Mouse (Mus musculus): ENCODE measurements around the gene Arhgap22.

Gene Arhgap22

DNA sequence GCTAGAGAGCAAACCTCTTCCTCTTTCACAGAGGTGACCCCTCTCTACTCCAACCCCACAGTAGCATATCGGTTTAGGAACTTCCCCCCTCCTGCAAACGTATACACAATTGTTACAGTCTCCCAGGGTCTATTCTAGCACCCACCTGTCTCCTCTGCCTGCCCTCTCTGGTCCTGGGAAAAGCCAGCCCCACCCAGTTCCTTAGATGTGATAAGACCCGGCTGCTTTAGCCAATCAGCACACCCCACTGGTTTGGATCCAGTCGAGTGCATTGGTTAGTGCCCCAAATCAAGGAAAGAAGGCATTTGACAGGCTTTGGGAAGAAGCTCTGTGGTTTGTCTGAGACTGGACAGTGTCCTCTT lies 922 bp downstream of the Arhgap22 start:
- DNase-seq (ENCODE audit: low spot score): no peak

DNA sequence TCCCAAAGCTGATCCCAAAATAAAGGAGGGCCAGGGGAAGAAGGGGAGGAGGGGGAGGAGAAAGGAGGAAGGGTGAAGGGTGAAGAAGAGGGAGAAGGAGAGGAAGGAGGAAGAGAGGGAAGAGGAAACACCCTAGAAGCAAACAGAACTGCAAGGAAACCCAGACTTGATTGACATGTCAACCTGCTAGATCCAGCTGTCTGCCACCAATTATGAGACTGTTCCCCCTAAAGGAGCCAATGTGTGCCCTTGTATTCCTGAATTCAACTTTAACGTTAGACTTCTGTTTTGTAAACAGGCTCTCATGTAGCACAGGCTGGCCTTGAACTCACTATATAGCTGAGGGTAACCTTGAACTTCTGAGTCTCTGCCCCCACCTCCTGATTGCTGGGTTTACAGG lies 1.3 kb downstream of the Arhgap22 start:
- no peak for DNase-seq (ENCODE audit: low spot score)

DNA sequence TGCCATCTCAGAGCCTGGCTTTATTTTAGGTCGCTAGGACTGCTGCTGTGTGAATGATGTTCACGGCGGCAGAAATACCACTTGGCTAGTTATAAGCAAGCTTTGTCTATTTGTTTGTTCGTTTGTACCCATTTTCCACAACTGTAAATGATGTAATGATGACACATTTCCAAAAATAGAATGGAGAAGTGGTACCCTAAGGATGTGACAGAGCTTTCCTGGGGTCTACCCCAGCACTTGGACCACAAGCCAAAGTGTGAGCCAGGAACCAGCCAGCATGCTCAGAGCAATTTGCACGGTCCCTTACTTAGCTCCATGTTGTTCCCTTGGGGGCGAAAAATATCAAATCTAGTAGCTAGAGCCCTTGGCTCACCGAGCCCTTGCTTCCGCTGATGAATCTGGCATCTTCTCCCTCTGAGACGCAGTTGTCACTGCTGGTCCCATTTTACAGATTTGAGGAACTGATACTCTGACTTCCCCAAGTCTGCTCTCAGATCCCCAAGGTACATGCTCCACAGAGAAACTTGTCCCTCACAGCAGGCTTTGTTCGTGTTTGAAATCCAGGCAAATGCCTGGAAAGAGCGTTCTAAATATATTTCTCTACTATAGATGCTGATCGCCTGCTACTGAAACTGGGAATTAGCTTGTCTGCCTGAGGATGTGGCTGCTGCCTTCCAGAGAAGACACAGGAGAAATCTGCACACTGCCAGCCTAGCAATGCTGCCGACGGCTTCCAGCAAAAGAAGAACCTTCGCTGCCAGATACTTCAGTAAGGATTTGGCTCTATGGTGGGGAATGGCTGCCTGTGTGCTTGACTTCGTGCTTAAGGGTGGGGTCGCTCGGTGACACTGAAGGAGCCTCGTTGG lies 2.8 kb downstream of the Arhgap22 start:
- DNase-seq (ENCODE audit: low spot score): no peak

DNA sequence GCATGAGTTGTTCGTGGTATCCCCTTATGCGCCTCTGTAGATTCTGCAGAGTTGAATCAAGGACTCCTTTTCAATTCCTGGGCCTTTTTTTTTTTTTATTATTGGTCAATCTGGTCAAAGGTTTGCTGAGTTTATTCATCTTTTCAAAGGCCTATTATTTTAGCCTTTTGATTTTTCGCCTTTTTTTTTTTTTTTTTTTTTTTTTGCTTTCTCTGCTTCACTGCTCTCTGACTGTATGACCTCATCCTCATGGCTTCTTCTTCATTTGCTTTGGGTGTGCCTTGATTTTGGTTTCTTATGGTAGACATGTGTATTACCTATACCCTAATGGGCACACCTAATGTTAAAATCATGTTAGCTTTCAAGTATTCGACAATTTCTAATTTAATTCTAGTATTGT lies 11.4 kb downstream of the Arhgap22 start:
- no peak for DNase-seq (ENCODE audit: low spot score)

DNA sequence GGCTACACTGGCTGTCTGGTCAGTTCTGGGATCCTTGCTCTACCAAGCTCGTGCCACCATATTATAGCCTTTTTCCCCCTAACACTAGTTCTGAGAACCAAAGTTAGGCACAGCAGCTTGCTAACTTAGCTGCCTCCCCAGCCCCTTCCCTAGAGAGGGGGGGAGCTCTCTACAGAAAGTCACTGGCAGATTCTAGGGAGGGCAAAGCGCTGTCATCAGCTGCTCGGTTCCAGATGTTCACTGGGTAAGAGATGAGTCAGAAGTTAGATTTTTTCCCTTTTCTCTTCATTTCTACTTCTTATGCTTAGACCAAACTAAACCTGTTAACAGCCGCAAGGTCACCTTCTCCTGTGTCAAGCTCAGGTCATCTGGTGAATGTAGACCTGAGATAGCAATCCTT lies 16.8 kb downstream of the Arhgap22 start:
- no peak for DNase-seq (ENCODE audit: low spot score)

DNA sequence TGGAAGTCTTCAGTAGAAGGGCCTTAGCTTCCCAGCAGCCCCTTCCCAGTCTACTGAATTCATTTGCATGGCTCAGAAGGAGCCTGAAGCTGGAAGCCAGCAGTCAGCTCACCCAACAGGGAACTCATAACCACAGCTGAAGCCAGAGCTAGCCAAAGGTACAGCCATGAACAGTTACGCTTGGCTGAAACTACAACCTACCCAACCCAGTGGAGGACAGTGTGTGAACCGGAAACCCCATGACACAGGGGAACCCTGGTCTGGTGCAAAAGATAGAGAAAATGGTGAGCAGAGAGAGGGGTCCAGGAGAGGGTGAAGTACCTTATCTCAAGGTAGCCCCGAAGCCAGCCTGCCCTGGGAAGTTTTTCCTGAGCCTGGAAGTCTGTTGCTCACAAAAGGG lies 17.5 kb downstream of the Arhgap22 start:
- no peak for DNase-seq (ENCODE audit: low spot score)

DNA sequence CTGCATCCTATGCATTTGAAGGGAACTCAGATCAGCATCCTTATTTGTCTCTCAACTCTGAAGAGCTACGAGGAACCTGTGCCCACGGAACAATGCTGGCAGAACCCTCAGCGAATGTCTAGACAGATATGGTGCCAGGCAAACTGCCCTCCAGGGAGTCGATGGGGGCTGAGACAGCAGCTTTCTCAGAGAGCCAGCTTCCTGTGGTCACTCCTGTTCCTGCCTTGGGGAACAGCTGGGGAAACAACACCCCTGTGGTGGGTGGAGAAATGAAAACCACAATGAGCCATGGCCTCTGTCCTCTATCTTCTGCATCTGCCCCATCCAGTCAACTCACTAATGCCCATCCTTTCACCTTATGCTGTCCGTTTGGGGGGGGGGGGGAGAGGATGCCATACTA lies 18.2 kb downstream of the Arhgap22 start:
- no peak for DNase-seq (ENCODE audit: low spot score)

DNA sequence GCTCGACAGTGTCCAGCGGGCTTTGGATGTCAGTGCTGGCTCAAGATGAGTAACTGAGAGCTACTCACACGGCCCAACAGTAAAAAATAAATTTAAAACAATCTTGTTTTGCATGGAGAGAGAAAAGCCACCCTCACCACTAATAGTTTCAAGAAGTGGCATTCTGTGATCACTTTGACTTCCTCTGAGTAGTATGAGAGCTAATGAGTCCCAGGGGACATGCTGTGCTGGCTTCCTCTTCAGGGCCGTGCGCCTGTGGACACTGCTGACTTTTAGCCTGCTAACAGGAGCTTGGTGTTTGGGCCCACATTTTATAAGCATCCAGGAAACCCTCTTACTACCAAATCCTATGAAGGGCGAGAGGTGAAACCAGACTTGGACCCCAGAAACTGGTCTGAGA lies 21.8 kb downstream of the Arhgap22 start:
- no peak for DNase-seq (ENCODE audit: low spot score)

DNA sequence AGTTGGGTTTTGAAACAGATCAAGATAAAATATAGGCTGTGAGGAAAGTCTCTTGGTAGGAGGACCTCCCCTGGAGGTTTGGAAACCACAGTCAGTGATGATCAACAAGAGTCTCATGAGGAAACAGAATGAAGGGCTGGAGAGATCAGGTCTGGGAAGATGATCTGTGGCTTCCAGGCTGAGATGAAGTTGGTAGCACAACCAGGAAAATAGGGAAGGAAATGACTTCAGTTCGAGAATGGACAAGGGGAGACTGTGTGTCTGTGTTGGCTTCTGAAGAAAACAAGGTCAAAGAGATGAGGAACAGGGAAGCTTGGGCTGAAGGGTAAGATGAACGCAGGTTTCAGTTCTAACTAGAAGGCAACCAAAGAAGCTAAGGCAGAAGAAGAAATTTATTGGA lies 26.6 kb downstream of the Arhgap22 start:
- no peak for DNase-seq (ENCODE audit: low spot score)

DNA sequence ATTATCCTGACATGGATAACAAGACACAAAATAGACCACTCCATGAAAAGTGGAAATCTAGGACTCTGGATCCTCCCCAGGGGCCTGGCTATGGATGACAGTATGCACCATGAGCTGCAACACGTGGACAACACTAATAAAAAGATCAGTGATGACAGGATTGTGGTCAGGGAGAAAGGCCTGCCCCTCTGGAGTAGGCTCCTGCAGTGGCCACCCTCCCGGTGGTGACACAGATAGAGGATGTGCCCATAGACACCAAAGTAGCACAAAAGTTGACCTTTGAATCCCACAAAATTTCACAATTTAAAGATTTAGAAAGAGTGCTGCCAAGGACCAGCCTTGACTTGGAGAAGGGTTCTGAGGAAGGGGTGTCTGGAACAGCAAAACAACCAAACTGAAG lies 29.4 kb downstream of the Arhgap22 start:
- no peak for DNase-seq (ENCODE audit: low spot score)

DNA sequence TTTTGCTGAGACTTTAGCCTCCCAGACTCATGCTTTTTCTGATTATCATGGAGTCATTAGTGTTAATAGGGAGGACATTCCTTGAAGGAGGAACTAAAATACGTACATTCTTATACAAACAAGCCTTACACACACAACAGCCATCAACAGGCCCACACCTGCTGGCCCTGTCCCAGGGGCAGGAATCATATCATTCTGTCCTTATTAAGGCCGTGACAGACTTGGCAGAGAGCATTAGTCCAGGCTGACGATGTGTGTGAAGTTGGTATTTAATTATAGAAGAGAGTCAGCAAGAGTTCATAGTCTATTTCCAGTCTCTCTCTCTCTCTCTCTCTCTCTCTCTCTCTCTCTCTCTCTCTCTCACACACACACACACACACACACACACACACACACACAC lies 30.7 kb downstream of the Arhgap22 start:
- no peak for DNase-seq (ENCODE audit: low spot score)

DNA sequence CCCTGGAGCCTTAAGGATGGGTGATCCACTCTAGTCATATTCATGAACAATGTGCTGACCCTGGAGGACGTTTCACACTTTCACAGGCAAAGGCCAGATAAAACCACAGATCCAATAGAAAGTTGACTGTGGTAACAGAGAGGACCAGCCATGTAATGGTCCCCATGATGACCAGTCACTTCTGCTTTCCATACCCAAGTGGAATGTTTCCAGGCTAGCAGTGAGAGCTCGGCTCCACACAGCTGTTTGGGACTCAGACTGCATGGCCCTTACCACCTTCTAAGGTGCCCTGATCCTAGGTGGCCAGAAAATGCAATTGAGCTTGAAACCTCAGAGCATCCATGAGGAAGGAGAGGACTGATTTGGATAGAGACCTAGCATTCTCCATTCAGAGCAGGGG lies 31.1 kb downstream of the Arhgap22 start:
- DNase-seq (ENCODE audit: low spot score): no peak

DNA sequence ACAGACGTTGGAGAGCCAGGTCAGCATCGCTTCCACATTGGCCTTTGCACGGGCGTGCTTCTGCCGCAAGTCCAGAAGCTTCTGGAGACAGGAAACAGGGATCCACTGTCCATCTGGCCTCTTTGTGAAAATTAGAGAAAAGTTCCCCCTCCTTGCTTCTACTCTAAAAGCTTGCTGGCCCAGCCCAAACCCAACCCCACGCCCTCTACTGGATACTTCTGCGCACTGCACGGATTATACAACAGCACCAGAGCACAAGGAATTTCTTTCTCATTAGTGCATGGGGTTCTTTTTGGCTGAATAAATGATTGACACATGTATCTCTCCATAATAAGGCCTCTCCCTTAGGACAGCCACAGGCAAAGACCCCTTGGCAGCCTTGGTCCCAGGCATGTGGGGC lies 32.6 kb downstream of the Arhgap22 start:
- peak; percentile 84 for DNase-seq (ENCODE audit: low spot score)

DNA sequence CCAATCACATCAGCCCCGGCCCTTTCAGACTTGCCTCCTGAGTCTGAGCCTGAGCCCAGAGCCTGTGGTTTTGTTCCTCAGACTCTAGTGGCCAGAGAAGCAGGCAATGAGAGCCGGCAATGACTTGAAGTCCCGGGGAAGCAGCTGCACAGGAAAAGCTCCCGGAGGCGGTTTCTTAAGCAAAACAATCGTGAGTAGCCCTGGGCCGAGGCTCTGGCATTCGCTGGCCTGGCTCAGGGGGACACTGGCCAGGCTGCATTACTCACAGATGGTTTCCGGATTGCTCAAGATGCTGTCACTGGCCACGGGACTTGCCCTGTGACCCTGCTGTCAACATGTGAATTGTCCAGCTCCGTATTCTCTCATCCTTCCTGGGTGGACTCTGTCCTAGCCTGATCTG lies 33.8 kb downstream of the Arhgap22 start:
- DNase-seq (ENCODE audit: low spot score): peak; percentile 32

DNA sequence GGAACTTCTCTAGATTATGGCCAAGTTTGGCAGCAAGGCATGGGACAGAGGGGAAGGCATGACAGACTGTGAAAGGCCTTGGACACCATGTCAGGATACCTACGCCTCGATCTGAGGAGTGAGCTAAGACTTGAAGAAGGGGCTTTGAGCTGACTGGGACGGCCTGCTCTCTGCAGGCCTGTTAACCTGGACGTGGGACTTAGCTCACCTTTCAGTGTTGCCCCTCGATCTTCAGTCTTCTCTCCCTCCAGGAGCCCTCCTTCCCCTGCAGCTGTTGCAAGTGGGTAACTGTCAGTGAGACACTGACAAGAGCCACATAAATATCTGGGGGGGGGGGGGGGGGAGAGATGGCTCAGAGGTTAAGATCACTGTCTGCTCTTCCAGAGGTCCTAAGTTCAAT lies 34.9 kb downstream of the Arhgap22 start:
- DNase-seq (ENCODE audit: low spot score): no peak

DNA sequence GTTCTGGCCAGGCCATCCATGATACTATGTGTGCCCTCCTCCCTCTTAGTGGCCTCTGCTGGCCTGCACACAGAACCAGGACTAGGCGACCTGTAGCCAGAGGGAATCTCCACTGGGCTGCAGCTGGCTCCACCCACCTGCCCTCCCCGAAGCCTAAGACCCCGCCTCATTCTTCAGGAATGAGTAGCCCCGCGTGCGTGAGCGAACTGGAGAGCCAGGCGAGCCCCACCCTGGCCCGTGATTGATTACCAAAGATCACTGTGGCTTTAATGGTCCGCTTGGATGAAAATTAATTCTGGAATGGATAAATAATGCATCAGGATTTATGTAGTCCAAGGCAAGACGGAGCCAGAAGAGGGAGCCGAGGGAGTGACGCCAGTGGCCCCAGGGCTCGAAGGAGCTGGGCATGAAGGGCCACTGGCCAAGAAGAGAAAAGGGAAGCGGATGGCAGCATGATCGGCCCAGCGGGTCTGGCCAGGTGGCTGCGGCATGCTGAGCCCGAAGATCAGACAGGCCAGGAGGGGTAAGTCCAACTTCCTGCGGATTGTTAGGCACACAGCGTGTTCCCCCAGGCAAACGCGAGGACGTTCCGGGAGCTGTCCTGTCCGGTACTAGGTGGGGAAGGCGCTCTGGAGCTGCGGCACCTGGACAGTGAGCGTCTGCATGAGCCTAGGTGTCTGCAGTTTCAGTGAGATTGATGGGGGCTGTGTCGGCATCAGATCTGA lies 36.6 kb downstream of the Arhgap22 start:
- DNase-seq (ENCODE audit: low spot score): peak; percentile 76

DNA sequence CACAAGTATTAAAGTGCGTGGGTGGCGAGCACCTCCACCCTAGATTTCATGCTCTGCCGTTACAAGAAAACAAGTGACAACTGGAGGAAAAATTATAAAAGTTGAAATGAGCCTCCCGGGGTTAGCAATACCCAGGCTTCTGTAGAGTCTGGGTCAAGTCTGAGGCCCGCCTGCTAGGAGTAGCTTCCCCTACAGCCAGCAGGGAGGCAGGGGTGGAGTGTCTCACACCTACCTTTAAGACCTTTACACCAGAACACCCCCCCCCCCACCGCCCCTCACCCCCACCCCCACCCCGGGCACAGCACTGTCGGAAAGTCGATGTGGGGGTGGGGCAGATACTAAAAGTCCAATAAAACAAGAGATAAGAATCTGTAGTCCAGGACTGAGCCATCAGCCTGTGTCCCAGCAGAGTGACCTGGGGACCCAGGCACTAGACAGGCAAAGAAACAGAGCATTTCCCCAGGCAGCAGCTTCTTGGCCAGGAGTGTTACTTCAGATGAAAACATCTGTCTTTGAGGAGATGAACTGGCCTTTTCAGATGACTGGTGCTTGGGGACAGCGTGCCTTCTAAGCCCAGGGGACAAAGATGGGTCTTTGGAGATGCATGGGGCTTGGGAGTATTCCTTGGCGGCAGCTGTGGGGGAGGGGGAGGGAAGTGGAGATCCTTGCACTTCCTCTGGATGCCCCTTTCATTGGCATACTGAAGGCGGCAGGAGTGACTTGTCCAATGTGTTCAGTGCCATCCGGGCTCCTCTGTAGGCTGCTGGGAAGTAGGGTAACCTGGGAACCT lies 37.3 kb downstream of the Arhgap22 start:
- no peak for DNase-seq (ENCODE audit: low spot score)

DNA sequence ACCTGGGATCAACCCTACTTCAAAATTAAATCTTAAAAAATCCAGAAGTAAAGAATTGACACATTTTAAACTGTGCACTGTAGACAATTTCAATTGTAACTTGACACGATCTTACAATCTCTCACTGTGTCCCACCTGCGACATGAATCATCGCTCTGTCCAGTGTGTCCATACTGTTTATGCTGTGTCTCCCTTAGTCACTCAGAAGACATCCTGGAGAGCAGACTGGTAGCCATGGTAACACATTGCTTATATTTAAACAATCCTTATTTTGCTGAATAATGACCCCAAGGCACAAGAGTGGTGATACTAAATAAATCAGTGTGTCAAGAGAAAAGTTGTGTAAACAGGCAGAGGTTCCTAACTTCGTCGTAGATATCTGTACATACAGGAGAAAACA lies 44.4 kb downstream of the Arhgap22 start:
- no peak for DNase-seq (ENCODE audit: low spot score)

DNA sequence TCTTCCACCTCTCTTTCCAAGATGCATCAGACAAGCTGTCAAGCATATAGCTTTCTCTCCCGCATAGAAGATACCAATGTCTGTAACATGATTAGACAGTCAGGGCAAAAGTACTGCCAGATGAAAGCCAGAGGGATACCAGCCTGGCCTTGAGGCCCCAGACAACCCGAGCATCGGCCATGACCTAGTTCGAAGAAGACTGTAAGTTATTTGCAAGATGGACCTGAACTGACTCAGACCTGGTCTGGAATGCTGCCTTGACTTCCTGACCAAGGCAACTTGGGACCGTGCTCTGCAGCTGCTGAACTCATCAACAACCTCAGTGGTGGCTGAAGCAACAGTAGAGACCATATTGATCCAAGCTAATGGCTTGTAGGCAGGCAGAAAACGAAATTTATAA lies 46.3 kb downstream of the Arhgap22 start:
- DNase-seq (ENCODE audit: low spot score): no peak

DNA sequence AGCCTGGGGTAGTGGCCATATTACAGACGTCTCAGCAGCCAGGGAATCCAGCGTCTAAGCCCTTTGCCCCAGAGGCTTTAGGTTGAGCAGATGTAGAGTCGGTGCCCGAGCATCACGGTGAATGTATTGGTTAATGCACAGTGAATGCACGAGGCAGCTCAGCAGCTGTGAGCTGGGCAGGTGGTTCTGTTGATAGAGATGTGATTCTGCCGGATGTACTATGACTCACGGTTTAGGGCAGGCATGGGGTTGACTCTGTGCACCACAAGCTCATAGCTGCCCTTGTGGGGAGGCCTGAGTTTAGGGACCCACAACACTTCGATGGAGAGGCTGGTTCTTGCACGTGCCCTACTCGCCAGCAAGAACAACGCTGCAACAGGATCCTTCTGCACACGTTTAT lies 51.0 kb downstream of the Arhgap22 start:
- no peak for DNase-seq (ENCODE audit: low spot score)

DNA sequence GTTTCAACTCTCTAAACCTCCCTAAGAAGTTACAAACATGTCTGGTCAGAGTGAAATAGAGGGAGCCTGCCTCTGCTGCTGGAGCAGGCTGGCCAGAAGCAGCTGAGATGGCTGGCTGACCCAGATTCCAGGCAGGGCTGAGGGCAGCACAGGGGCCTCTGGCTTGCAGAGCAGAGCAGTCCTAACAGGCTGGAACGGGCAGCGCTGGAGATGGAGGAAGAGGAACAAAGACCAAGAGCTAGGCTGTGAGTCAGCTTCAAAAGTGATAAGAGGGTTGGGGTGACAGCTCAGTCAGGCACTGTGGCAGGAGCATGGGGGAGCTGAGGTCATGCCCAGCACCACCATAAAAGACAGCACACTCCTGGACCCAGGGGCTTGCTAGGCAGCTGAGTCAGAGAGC lies 62.4 kb downstream of the Arhgap22 start:
- peak; percentile 58 for DNase-seq (ENCODE audit: low spot score)

DNA sequence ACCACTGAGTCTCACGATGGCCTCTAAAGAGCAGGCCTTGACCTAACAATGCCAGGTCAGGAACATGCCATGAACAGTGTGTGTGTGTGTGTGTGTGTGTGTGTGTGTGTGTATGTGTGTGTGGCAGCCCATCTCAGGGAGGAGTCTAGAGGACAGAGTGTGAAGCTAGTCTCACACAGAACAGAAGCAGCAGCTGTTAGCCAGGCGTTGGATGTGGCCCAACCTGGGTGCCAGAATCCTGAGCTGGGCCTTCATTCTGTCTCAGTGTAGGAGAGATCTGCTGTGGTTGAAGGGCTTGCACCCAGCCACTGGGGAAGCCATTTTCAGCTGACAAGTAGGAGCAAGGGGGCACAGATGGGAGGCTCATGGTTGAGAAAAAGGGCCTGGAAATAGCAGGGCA lies 64.5 kb downstream of the Arhgap22 start:
- no peak for DNase-seq (ENCODE audit: low spot score)

DNA sequence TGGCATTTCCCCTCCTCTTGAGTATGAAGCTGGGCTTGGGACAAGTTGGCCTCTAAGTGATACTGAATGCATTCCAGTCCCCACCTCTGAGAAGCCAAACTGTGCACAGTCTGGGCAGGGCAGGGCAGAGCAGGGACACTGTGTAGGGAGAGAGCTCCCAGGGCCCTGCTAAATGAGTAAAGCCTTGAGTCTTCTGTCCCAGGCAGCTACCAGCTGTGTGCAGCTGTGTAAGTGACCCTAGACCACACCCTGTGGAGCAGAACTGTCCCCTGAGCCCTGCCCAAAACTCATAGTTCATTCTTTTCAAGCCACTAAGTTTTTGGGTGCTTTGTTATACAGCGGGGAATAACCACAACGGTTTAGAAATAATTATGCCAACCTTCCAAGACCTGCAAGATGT lies 67.1 kb downstream of the Arhgap22 start:
- DNase-seq (ENCODE audit: low spot score): no peak
